Mouse (Mus musculus) layer of hippocampus, adult 9-11 months (tissue): Measurements from ENCODE around the gene Plxnd1.

Experiments used
- DNase-seq: peaks from one replicate; pipeline ENCODE4 v3.0.0; 2022

Gene Plxnd1

DNA sequence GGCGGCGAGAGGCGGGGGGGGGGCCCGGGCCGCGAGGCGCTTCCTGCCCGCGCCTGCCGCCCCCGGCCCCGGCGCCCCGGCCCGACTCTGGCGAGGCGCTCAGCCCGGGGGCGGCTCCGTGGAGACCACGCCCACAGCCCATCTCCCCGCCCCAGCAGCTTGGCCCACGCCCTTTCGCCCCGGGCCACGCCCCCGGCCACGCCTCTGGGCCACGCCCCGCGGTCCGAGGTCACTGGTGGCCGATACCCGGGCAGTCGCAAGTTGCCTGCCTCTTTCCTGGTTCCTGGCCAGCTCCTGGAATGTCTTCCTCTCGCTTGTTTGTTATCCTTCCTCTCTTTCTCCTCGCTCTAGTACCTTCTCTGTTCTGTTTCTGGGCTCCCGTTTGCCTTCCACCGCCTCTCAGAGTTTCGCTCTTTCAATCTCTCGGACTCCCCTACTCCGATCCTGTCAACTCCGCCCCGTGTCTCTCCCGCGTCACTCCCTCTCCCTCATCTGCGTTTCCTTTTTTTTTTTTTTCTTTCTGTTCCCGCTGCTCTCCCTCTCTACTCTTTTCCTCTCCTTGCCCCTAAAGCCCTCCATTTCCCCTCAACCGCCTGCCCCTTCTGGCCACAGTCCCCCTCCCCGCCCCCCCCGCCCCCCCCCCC lies at the start of gene Plxnd1:
Gene Plxnd1, minus strand, starts transcription at position 129 of the 644 bp plus-strand sequence.
- peak; percentile 85 for DNase-seq

DNA sequence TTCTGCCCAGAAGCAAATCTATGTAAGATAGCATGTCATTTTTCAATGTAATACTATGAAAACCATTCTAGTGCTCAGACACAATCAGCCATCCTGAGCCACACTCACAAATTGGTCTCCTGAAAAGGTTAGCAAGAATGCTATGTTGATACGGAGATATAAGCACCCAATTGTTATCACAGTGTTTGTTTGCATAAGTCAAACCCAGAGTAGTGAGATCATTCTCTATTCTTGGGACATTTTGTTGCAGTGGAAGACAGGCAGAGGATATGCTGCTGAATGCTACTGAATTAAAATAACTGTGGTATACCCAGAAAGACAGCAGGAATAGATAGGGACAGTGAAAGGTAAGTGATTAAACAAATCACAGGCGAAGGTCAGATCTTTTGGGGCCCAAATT lies 49.2 kb upstream of the Plxnd1 start:
- no peak for DNase-seq

- DNase-seq = no peak
These were observed 43.4 kb upstream of the Plxnd1 start for GRCm38 (mm10) chr6:116038222-116038621.

- no peak for DNase-seq
These were observed 42.6 kb upstream of the Plxnd1 start for GRCm38 (mm10) chr6:116037281-116037831.

- no peak for DNase-seq
These were observed 41.8 kb upstream of the Plxnd1 start for GRCm38 (mm10) chr6:116036555-116036954.

GRCm38 (mm10) chr6:116031052-116031451 lies 36.2 kb upstream of the Plxnd1 start:
- DNase-seq = no peak

GRCm38 (mm10) chr6:116024666-116025065 lies 29.9 kb upstream of the Plxnd1 start:
- no peak for DNase-seq

GRCm38 (mm10) chr6:116021961-116022485 lies 27.2 kb upstream of the Plxnd1 start:
- DNase-seq = no peak

DNA sequence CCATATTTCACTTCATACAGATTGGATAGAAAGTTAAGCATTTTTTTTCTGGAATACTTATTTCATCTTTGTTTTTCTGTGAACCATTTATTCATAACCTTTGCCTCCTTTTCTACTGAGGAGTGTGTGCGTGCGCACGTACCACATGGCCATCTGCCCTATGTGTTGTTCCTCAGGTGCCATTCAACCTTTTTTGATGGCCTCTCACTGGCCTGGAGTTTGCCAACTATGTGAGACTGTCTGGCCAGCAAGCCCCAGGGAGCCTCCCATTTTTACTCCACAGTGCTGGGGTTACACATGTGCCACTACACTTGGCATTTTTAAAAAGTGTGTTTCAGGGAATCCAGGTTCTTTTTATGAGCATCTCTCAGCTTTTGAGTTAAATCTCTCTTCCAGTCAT lies 21.1 kb upstream of the Plxnd1 start:
- DNase-seq = no peak

DNA sequence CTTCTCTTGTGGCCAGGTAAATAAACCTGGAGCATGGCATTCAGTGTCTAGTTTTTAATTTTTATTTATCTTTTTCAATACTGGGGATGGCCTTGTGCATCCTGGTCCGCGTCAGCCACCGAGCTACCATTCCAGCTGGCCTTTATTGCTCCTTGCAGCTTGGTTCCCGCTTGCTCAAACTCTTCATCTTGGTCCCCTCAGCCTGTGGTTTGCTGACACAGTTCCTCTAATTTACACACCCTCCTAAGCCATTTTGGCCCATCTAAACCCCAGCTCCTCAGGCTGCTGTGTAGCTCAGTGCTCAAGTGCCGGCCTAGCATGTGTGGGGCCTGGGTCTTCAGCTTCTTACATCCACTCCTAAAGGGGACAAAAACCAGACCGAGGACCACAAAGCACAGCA lies 19.3 kb upstream of the Plxnd1 start:
- DNase-seq = no peak

GRCm38 (mm10) chr6:116013687-116014086 lies 18.9 kb upstream of the Plxnd1 start:
- DNase-seq = no peak

DNA sequence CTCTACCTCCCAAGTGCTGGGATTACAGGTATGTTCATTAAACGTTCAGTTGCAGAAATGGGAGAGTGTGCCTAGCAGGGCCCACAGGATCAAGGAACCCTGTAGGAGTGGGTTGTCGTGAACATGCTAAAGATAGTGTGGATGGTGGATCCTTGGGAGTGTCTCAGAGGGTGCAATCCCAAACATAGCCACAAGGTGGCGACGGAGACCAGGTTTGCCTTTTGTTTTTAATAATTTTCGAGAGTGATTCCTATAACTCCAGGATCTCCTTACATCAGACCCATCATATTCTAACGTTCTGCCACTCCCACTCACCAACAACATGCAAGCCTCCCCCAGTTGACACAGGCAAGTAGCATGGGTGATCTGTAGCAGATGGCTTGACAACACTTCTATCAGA lies 15.7 kb upstream of the Plxnd1 start:
- peak; percentile 70 for DNase-seq

- no peak for DNase-seq
These were observed 14.6 kb upstream of the Plxnd1 start for GRCm38 (mm10) chr6:116009426-116009825.

DNA sequence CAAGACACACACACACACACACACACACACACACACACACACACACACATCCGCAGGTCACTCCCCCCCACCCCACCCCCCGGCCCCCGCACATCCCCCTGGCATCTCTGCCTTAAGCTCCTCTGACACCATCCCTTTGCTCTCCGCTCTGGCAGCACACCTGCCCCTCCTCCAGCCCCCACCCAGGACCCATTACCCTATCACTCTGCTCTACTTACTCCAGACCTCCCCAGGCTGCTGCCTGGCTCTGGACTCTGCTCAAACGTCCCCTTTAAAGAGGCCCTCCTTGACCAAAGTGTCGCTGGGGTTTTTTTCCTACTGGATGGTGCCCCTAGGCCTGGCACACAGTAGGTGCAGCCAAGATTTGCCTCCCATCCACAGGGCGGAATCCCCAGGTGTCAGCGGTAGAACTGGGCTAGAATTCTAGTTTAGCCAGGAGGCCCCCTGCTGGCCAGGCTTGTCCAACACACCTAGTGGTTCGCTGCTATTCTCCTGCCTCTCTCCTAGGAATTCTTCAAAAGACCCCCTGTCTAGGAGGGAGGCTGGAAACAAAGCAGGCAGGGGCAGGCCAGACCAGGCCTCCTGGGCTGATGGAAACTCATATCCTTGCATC lies 12.9 kb upstream of the Plxnd1 start:
- no peak for DNase-seq

DNA sequence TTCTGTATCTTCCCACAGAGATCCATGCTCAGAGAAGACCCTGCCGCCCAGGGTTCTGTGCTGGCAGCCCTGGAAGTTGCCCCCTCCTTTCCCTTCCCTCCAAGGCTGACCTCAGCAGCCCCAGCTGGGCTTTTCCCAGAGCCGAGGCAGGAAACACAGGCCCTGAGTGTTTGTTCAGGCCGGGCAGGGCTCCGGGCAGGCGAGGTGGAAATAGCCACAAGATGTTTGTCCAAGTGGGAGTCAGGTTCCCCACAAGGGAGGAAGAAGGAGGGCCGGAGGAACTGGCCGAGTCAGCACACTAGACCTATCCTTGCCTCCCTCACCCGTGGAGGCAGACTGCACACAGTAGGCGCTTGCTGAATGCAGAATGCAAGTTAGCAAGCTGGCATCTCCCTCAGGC lies 11.9 kb upstream of the Plxnd1 start:
- peak; percentile 53 for DNase-seq

GRCm38 (mm10) chr6:116005959-116006288 lies 11.1 kb upstream of the Plxnd1 start:
- no peak for DNase-seq

DNA sequence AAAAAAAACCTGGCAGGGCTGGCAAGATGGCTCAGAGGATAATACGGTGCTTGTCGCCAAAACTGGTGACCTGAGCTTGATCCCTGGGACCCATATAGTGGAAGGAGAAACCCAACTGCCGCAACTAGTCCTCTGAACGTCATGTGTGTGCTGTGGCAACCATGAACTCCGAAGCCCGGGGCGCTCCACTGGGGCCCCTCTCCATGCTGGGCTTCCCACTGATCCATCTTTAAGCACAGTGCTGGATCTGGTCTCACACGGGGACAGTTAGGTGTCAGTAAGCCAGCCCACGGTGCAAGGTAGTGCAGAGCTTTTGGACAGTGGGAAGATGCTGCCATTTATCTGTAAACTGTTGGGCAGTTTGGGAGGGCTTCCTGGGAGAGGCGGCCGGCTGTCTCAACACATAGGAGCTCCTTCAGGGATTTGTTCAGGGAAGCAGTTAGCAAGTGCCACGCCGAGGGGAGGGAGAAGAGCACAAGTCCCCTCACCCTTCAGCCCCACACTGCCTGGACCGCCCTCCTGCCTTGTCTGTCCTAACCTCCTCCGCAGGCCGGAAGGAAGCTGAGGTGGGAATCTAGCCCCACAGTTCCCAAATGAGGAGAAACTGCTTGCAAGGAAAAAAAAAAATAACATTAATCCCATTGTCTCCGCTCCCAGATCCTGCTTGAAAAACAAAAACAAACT lies 10.6 kb upstream of the Plxnd1 start:
- DNase-seq = no peak

GRCm38 (mm10) chr6:116004716-116005115 lies 9.9 kb upstream of the Plxnd1 start:
- peak; percentile 49 for DNase-seq

GRCm38 (mm10) chr6:116004069-116004468 lies 9.3 kb upstream of the Plxnd1 start:
- DNase-seq = no peak

- no peak for DNase-seq
These were observed 8.7 kb upstream of the Plxnd1 start for GRCm38 (mm10) chr6:116003516-116003915.

DNA sequence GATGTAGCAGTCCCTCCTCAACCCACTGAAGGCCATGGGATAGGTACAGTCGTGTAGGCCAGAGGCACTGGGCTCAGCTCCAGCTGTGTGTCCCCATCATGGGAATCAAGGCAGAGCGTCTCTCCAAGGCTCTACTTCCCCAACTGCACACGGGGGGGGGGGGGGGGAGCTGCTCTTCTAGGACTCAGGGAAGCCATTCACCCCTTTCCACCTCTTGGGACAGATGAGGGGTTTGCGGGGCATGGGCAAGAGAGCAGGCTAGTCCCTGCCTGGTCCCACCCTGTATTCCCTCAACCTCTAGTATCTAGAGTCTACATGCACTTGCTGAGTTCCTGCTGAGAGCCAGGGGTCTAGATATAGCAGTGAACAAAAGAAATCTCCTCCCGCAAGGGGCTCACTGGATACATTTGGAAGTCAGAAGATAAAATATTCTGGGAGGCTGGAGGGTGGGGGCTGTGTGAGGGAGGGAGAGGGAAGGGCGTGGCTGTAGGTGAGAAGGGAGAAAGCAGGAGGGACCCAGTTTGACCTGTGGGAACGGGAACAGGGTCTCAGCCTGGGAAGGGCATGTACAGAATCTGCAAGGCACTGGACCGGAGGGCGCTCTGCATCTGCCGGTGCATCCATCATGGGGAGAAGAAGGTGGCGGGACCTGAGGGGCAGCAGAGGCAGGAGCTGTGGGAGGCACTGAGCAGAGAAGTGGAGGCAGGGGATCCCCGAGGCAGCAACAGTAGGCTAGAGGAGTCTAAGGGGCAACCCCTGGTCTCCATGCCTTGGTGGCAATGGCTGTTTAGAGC lies 7.7 kb upstream of the Plxnd1 start:
- no peak for DNase-seq

GRCm38 (mm10) chr6:116000851-116001250 lies 6.0 kb upstream of the Plxnd1 start:
- DNase-seq = no peak

DNA sequence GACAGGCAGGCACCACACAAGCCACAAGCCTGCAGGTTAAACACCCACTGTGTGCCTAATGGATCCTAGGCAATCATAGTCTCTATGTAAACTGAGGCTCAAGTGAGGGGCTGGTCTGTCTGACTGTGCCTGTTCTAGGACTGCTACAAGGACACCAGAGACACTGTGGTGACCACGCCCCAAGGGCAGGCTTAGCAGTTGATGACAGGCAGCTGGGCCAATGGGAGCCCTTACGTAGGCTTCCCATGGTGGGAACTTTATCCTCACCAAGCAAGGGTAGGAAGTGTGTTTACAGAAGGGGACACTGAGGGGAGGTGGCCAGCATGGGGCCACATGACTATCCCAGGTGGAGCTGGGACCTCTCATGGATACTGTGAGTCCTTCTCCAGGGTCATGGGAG lies 4.4 kb upstream of the Plxnd1 start:
- no peak for DNase-seq
